Mouse (Mus musculus) stomach, postnatal 0 days (tissue): Measurements from ENCODE around the gene Siva1. TPM values are rescaled to one million over a fixed set of nuclear protein-coding genes. Genes with fewer than 3 reads are reported as not detected.

Experiments used
- ATAC-seq: fragments of 200-750 bp; cut with Nextera tagmentation; 2 replicates; pipeline ENCODE4 v1.8.0; 2017; ENCODE audit not compliant: low FRiP score, low TSS enrichment
- DNase-seq: peaks from one replicate; pipeline ENCODE4 v3.0.0-alpha.2; 2016; ENCODE audit warnings: low spot score
- H3K27ac ChIP-seq: fragments of 300-500 bp; sonication (generic); replicated peaks from 2 replicates; pipeline ENCODE4 v1.5.1; 2014; ENCODE audit warnings: mild to moderate bottlenecking, control low read depth
- H3K27me3 ChIP-seq: fragments of 300-500 bp; sonication (generic); 2 replicates; pipeline ENCODE4 v1.6.1; 2014; ENCODE audit warnings: low read length; ENCODE audit not compliant: control insufficient read depth, insufficient read depth
- H3K36me3 ChIP-seq: fragments of 300-500 bp; sonication (generic); 2 replicates; pipeline ENCODE4 v1.6.1; 2014; ENCODE audit warnings: low read length, mixed read lengths; ENCODE audit not compliant: control insufficient read depth, insufficient read depth
- H3K4me1 ChIP-seq: fragments of 300-500 bp; sonication (generic); replicated peaks from 2 replicates; pipeline ENCODE4 v1.6.1; 2014; ENCODE audit warnings: antibody characterized with exemption; ENCODE audit not compliant: control insufficient read depth, insufficient read depth
- H3K4me2 ChIP-seq: fragments of 300-500 bp; sonication (generic); replicated peaks from 2 replicates; pipeline ENCODE4 v1.6.1; 2014; ENCODE audit warnings: low read depth, mild to moderate bottlenecking, control low read depth, moderate library complexity
- H3K4me3 ChIP-seq: fragments of 300-500 bp; sonication (generic); 2 replicates; pipeline ENCODE4 v1.5.1; 2014; ENCODE audit warnings: low read depth, low read length, control low read depth
- H3K9ac ChIP-seq: fragments of 300-500 bp; sonication (generic); 2 replicates; pipeline ENCODE4 v1.6.1; 2014; ENCODE audit warnings: mild to moderate bottlenecking, low read length, control low read depth, mixed read lengths
- H3K9me3 ChIP-seq: fragments of 300-500 bp; sonication (generic); 2 replicates; pipeline ENCODE4 v1.6.1; 2016; ENCODE audit warnings: low read length; ENCODE audit not compliant: control insufficient read depth
- CTCF ChIP-seq: IDR thresholded peaks from 2 replicates; pipeline ENCODE4 v1.5.1; 2016; ENCODE audit warnings: antibody characterized with exemption, low read depth, mild to moderate bottlenecking, moderate library complexity
- EP300 ChIP-seq: optimal IDR thresholded peaks from 2 replicates; pipeline ENCODE3; 2016; ENCODE audit warnings: antibody characterized with exemption
- WGBS: fragments of 180-500 bp; shearing (Covaris S2); extraction: QIAGEN DNeasy Blood & Tissue Kit; methylation state at CpG from one replicate; pipeline ENCODE4 v1.1.7; 2014; 5-methylcytosine and 5-hydroxymethylcytosine counted together
- polyA plus RNA-seq: library from polyadenylated mRNA; unstranded; fragments of >200 nt; fragmentation: Nextera tagmentation; extraction: Ambion mirVana; gene quantifications from 2 replicates; pipeline ENCODE4 v1.2.1, GENCODE M21; 2015

The Siva1 gene
- polyA plus RNA-seq, 1 experiment from 2014 or later, result 97.1 TPM

- H3K9me3 ChIP-seq, result no peaks in the 10 kb centered on the region
- H3K4me1 ChIP-seq, result no peaks in the 10 kb centered on the region; the same call in 1 of the 2 replicates
- H3K36me3 ChIP-seq, result peaks cover 8% of the 10 kb centered on the region
- DNase-seq, result no peak
- TF ChIP-seq CTCF (no peak), EP300 (no peak)
- no peak for ATAC-seq
- H3K27ac ChIP-seq, result no peak overlapping the region
- 45% methylated on average over 6 of the region's 6 CpGs for WGBS
- H3K9ac ChIP-seq, result peak overlapping the region; percentile 2; the same call in 1 of the 2 replicates
- H3K27me3 ChIP-seq, result no peaks in the 10 kb centered on the region
- H3K4me2 ChIP-seq, result peak overlapping the region; percentile 95
- H3K4me3 ChIP-seq, result no peak overlapping the region
These were observed 1.7 kb downstream of the Siva1 start for GRCm38 (mm10) chr12:112646139-112646538.

GRCm38 (mm10) chr12:112648081-112648480 lies 3.6 kb downstream of the Siva1 start:
- Histone ChIP-seq H3K36me3 (peaks cover 11% of the 10 kb centered on the region), H3K9ac (no peak overlapping the region), H3K4me2 (no peak overlapping the region), H3K4me1 (no peaks in the 10 kb centered on the region; the same call in 1 of the 2 replicates), H3K9me3 (no peaks in the 10 kb centered on the region), H3K27me3 (no peaks in the 10 kb centered on the region), H3K27ac (no peak overlapping the region), H3K4me3 (no peak overlapping the region)
- DNase-seq (no peak), ATAC-seq (no peak)
- 76% methylated on average over 5 of the region's 5 CpGs for WGBS
- TF ChIP-seq CTCF (no peak), EP300 (no peak)

DNA sequence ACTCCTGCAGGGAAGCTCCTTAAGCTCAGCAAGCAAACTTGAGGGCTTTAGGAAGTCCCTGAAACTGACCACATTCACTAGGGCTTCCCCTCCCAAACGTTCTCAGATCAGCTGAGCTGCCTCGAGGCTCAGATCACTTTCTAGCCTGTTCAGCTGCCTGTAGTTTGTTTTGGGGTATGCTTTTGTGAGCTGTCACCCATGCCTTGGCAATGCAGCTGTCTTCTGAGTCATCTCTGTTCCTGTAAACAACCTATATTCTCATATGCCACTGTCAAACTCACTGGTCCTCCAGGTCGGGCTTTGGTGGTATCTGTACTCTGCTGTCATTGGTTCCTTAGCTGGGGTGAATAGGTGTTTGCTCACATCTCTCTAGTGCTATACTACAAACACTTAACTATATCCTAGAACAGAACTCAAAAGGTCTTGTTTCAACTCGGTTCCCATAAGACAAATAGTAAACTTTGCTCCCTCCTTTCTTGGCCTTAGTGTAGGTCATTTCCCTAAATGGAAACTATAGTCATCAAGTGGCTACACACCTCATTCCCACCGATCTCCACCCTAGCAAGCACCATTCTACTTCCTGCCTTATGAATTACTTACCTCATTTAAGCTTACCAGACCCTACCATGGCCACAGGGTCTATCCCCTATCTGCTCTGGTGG lies 7.4 kb downstream of the Siva1 start:
- ATAC-seq (no peak), DNase-seq (no peak)
- Histone ChIP-seq H3K27ac (no peak overlapping the region), H3K9ac (no peak overlapping the region), H3K4me2 (no peak overlapping the region), H3K27me3 (no peaks in the 10 kb centered on the region), H3K9me3 (no peaks in the 10 kb centered on the region), H3K36me3 (peaks cover 26% of the 10 kb centered on the region), H3K4me1 (no peaks in the 10 kb centered on the region), H3K4me3 (no peak overlapping the region)
- TF ChIP-seq CTCF (no peak), EP300 (no peak)
- 53% methylated on average over 5 of the region's 5 CpGs for WGBS

- 31% methylated on average over 7 of the region's 7 CpGs for WGBS
- no peak for TF ChIP-seq EP300
- peak; percentile 98 for TF ChIP-seq CTCF
- no peaks in the 10 kb centered on the region for H3K4me1 ChIP-seq
- H3K4me2 ChIP-seq, result no peak overlapping the region
- peaks cover 37% of the 10 kb centered on the region for H3K36me3 ChIP-seq
- no peak overlapping the region for H3K27ac ChIP-seq
- ATAC-seq, result peak; percentile 69
- H3K9me3 ChIP-seq, result no peaks in the 10 kb centered on the region
- peak; percentile 89 for DNase-seq
- no peak overlapping the region for H3K9ac ChIP-seq
- H3K4me3 ChIP-seq, result no peak overlapping the region
- H3K27me3 ChIP-seq, result no peaks in the 10 kb centered on the region
These were observed 8.8 kb downstream of the Siva1 start for GRCm38 (mm10) chr12:112653157-112653824.

DNA sequence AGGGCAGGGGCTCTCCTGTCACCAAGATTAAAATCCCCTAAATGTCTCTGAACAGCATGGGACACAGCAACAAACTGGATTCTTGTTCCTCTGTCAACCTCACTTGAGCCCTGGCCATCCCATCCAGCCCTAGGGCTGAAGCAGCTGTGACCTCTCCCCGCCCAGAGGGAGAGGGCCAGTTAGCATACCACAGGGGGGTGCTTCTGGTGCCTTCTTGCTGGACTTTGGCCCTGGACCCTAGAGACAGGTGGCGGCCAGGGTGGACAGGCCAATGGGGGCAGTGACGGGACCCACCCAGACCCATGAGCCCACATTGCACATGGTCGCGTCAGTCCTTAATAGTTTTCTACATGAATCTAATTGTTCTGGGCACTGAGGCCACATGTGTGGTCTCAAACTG lies 9.6 kb downstream of the Siva1 start:
- ATAC-seq, result no peak

GRCm38 (mm10) chr12:112658619-112659018 lies 14.1 kb downstream of the Siva1 start:
- H3K36me3 ChIP-seq, result peaks cover 45% of the 10 kb centered on the region
- H3K9ac ChIP-seq, result no peak overlapping the region
- H3K27ac ChIP-seq, result no peak overlapping the region
- H3K4me3 ChIP-seq, result no peak overlapping the region
- no peak for TF ChIP-seq CTCF
- no peak for TF ChIP-seq EP300
- H3K4me2 ChIP-seq, result no peak overlapping the region
- DNase-seq, result no peak
- H3K4me1 ChIP-seq, result peaks cover 8% of the 10 kb centered on the region; the same call in 1 of the 2 replicates
- no peaks in the 10 kb centered on the region for H3K9me3 ChIP-seq
- ATAC-seq, result no peak
- WGBS, result 80% methylated on average over 7 of the region's 7 CpGs
- no peaks in the 10 kb centered on the region for H3K27me3 ChIP-seq

More for the DNA sequence above, 9.6 kb downstream of the Siva1 start:
- no peaks in the 10 kb centered on the region for H3K9me3 ChIP-seq
- no peaks in the 10 kb centered on the region for H3K4me1 ChIP-seq
- no peak for DNase-seq
- H3K9ac ChIP-seq, result no peak overlapping the region
- 95% methylated on average over 5 of the region's 5 CpGs for whole genome bisulfite sequencing
- no peak overlapping the region for H3K4me3 ChIP-seq
- H3K27me3 ChIP-seq, result no peaks in the 10 kb centered on the region
- no peak overlapping the region for H3K27ac ChIP-seq
- H3K36me3 ChIP-seq, result peaks cover 42% of the 10 kb centered on the region
- TF ChIP-seq CTCF (no peak), EP300 (no peak)
- no peak overlapping the region for H3K4me2 ChIP-seq
